Mouse (Mus musculus) right cerebral cortex, postnatal 4 days (tissue): ENCODE results near the gene Sord.

Experiments
- DNase-seq: peaks from one replicate; pipeline ENCODE4 v3.0.0-alpha.2; 2022

Gene Sord

GRCm38 (mm10) chr2:122241226-122241625, 6.7 kb downstream of the Sord start:
- no peak for DNase-seq

GRCm38 (mm10) chr2:122241935-122242334, 7.4 kb downstream of the Sord start:
- DNase-seq: no peak

GRCm38 (mm10) chr2:122243671-122244131, 9.2 kb downstream of the Sord start:
- DNase-seq: peak; percentile 51

- no peak for DNase-seq
These were observed 13.2 kb downstream of the Sord start for GRCm38 (mm10) chr2:122247786-122248185.

GRCm38 (mm10) chr2:122255997-122256396, 21.4 kb downstream of the Sord start:
- DNase-seq: no peak

GRCm38 (mm10) chr2:122260729-122261128, 26.2 kb downstream of the Sord start:
- DNase-seq: no peak

GRCm38 (mm10) chr2:122264690-122265089, 30.1 kb downstream of the Sord start:
- no peak for DNase-seq

- DNase-seq: no peak
These were observed 32.1 kb downstream of the Sord start for GRCm38 (mm10) chr2:122266407-122267193.

GRCm38 (mm10) chr2:122278769-122279168, 44.2 kb downstream of the Sord start:
- no peak for DNase-seq

GRCm38 (mm10) chr2:122284091-122284490, 49.5 kb downstream of the Sord start:
- DNase-seq: no peak

- no peak for DNase-seq
These were observed 51.6 kb downstream of the Sord start for GRCm38 (mm10) chr2:122286137-122286536.

- no peak for DNase-seq
These were observed 60.4 kb downstream of the Sord start for GRCm38 (mm10) chr2:122294916-122295315.

- DNase-seq: no peak
These were observed 62.9 kb downstream of the Sord start for GRCm38 (mm10) chr2:122297271-122298095.

GRCm38 (mm10) chr2:122298096-122298499, 63.5 kb downstream of the Sord start, which contains the start of gene Duox2:
Duox2 (minus strand) TSS chr2:122298449.
- no peak for DNase-seq

GRCm38 (mm10) chr2:122298596-122299490, 64.3 kb downstream of the Sord start, which contains the start of gene Duoxa2:
Duoxa2 (plus strand) TSS chr2:122298900.
- no peak for DNase-seq

GRCm38 (mm10) chr2:122299911-122300655, 65.5 kb downstream of the Sord start:
- DNase-seq: no peak

- no peak for DNase-seq
These were observed 66.1 kb downstream of the Sord start for GRCm38 (mm10) chr2:122300656-122301020.

GRCm38 (mm10) chr2:122301081-122301920, 66.8 kb downstream of the Sord start:
- DNase-seq: peak; percentile 58

GRCm38 (mm10) chr2:122301921-122302573, 67.5 kb downstream of the Sord start:
- no peak for DNase-seq

- DNase-seq: peak; percentile 75
These were observed 68.2 kb downstream of the Sord start for GRCm38 (mm10) chr2:122302574-122303241.
